Mouse (Mus musculus): Measurements from ENCODE around the gene Cdk5rap1. TPM values are rescaled to one million over a fixed set of nuclear protein-coding genes. Genes with fewer than 3 reads are reported as not detected.

The Cdk5rap1 gene
- polyA plus RNA-seq (2015; fragmentation: Nextera tagmentation; extraction: Ambion mirVana): 15.2 and 15.4 TPM in 2 replicates

DNA sequence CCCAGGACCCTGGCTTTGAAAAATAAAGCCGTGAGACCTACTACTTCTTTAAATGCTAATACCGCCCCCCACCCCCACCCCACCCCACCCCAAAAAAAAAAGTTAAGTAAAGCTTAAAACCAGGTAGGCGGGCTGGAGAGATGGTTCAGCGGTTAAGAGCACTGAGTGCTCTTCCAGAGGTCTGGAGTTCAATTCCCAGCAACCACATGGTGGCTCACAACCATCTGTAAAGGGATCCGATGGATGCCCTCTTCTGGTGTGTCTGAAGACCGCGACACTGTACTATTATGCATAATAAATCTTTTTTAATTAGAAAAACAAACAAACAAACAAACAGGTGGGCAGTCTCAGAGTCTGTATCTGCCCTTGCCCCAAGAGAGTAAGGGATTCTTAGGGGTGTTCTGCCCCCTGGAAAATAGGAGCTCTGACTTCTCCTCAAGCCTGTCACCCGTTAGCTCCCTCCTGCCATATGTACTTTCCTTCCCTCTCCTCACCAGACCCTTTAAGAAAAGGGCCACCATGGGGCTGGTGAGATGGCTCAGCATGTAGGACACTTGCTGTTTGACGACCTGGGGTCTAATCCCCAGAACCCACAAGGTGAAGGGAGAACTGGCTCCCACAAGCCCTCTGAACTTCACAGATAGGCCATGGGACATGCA, at the start of gene Cdk5rap1:
Cdk5rap1 (minus strand) TSS at position 169 of the 659 bp plus-strand sequence.
- peak within 1 kb of the TSS; percentile 81 for H3K4me3 ChIP-seq (replicated peaks)
- H3K27ac ChIP-seq: peak within 1 kb of the TSS; percentile 75
- peak within 1 kb of the TSS; percentile 92 for H3K9ac ChIP-seq (replicated peaks)
- H3K4me1 ChIP-seq (replicated peaks): peaks cover 8% of the 10 kb centered on the region
- H3K36me3 ChIP-seq: peaks cover 10% of the 10 kb centered on the region
- no peaks in the 10 kb centered on the region for H3K9me3 ChIP-seq
- WGBS: 9% methylated on average over 9 of the region's 9 CpGs
- peak within 1 kb of the TSS; percentile 76 for H3K4me2 ChIP-seq (replicated peaks)
- no peaks in the 10 kb centered on the region for H3K27me3 ChIP-seq
- ATAC-seq: peak; percentile 69

DNA sequence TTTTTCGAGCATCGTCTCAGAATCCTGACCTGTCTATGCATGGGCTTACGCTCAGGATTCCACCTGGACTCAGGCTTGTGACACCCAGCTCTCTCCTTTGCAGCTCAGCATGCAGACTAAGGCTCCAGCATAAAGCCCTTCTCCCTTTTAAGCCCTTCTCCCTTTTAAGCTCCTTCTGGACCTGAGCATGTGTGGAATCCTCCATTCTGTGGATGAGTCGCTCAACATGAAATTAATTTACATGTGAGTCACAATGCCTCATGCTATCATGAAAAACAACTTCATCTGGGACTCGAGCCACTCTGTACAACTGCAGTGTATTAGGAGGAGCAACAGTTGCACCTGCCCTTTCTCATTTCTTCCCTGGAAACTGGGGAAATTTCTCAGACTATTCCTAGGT, 49.4 kb upstream of the Cdk5rap1 start:
- no peaks in the 10 kb centered on the region for H3K36me3 ChIP-seq
- 51% methylated on average over 5 of the region's 5 CpGs for WGBS
- H3K9ac ChIP-seq (replicated peaks): no peak overlapping the region
- H3K4me3 ChIP-seq (replicated peaks): no peak overlapping the region
- no peaks in the 10 kb centered on the region for H3K9me3 ChIP-seq
- no peaks in the 10 kb centered on the region for H3K27me3 ChIP-seq
- peaks cover 39% of the 10 kb centered on the region for H3K4me1 ChIP-seq (replicated peaks)
- no peak overlapping the region for H3K4me2 ChIP-seq (replicated peaks)
- no peak for ATAC-seq
- peak overlapping the region; percentile 85 for H3K27ac ChIP-seq

DNA sequence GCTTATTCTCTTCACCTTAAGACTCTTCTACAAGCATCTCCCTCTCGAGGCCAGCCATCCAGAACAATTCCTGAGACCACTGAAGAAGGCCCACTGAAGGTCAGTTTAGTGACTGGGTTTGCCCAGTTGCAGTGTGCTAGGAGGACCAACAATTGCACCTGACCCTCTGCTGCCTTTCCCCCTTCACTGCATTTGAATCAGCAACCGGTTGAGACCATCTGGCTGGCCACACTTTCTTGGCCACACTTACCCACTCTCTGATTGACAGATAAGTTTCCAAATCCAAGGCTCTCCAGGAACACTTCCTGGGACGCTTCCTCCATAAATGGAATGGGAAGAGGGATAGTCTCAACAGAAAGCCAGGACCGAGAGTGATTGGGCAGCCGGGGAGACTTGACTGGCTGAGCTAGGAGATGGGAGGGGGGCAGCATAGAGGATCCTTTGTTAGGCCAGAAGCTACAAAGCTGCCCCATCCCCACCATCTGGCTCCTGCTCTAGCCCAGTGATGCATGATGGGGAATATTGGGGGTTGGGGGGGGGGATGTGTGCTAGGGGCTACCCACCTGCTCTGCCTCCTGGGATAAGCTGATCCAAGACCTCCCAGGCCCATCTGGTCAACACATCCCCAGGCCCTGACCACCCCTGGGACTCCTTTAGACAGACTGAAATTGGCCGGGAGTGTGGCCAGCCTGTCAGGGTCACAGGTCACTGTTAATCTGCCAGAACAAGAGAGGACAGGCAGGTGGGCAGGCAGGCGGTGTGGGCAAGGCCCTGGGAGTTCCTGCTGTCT, 48.3 kb upstream of the Cdk5rap1 start:
- peak; percentile 85 for ATAC-seq
- Histone ChIP-seq H3K27ac (peak overlapping the region; percentile 85), H3K4me1 (replicated peaks) (peaks cover 29% of the 10 kb centered on the region)

DNA sequence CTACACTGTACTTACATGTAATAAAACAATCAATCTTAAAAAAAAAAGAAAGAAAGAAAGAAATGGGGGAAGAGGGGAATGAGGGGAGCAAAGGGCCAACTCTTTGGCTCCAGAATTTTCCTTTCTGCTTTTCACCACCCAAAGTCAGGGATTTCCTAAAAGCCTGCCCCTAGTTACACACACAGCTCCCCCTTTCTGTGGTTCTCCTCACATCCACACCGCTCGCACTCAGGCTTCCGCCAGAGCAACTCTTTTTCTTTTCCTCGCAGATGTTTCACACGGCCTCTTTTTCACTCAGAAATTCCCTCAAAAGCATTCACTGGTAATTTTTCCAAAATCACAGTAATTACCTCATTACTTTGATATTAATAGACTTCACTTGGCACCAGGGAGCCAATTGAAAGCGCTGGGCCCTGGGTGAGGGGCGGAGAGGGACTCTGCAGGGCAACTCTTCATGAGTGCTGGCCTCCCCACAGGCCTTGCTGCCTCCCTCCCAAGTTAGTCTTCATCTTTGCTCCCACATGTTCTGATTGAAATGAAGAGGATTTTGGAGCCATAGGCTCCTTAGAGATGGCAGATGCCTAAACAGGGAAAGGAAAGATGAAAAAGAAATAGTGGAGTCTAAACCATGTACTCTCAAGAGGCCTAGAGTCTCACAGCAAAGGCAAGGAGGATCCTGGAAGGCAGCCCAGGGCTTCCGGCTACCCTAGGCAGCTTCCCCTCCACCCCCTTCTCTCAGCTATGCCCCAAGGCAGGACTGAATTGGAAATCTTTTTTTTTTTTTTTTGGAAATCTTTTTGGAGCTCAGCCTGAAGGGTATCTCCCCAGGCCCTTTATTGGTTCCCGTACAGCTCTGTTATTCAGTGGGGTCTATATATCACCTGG, 47.1 kb upstream of the Cdk5rap1 start:
- no peak for ATAC-seq
- Histone ChIP-seq H3K36me3 (no peaks in the 10 kb centered on the region), H3K27ac (peak overlapping the region; percentile 47), H3K4me3 (replicated peaks) (no peak overlapping the region), H3K9me3 (no peaks in the 10 kb centered on the region), H3K9ac (replicated peaks) (no peak overlapping the region), H3K4me2 (replicated peaks) (no peak overlapping the region), H3K27me3 (no peaks in the 10 kb centered on the region), H3K4me1 (replicated peaks) (peaks cover 25% of the 10 kb centered on the region)
- 63% methylated on average over 9 of the region's 9 CpGs for WGBS

More for the DNA sequence above, 48.3 kb upstream of the Cdk5rap1 start:
- no peak overlapping the region for H3K4me2 ChIP-seq (replicated peaks)
- H3K36me3 ChIP-seq: no peaks in the 10 kb centered on the region
- H3K9me3 ChIP-seq: no peaks in the 10 kb centered on the region
- no peak overlapping the region for H3K9ac ChIP-seq (replicated peaks)
- H3K27me3 ChIP-seq: no peaks in the 10 kb centered on the region
- 13% methylated on average over 7 of the region's 7 CpGs for WGBS
- no peak overlapping the region for H3K4me3 ChIP-seq (replicated peaks)

DNA sequence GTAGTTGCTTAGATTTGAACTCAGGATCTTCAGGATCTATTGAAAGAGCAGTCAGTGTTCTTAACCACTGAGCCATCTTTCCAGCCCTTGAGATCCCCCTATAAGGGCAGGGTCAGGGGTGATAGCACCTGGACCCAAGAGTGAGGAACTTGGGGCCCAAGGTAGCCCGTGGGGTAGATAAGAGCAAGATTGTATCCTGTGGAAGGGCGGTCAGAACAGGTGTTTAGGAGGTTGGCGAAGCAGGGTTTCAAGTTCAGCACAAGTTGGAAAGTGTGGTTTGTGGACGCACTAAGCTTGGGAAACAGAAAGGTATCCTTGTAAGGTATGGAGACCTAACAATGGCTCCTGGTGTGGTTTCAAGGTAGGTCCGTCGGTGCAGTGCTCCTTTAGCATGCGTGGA, 45.2 kb upstream of the Cdk5rap1 start:
- WGBS: 91% methylated on average over 7 of the region's 7 CpGs

DNA sequence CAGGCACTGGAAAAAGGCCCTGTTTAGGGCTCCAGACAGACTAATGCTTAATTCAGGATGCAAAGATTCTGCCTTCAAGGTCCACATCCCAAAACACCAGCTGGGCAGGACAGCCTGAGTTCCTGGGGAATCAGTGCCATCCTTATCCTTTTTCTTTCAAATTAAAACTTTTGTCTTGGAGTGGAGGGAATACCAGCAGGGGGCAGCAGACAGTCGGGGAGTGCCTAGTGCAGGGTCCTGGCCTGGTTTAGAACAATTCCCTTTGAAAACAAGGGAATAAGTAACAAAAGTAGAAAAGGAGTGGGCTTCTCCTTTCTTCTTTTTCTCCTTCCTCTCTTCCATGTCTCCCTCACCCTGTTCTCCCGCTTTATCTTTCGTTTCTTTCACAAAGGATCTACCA, 44.3 kb upstream of the Cdk5rap1 start:
- Histone ChIP-seq H3K4me1 (replicated peaks) (peaks cover 23% of the 10 kb centered on the region), H3K36me3 (no peaks in the 10 kb centered on the region), H3K27me3 (no peaks in the 10 kb centered on the region), H3K27ac (no peak overlapping the region), H3K9me3 (no peaks in the 10 kb centered on the region), H3K4me3 (replicated peaks) (no peak overlapping the region), H3K4me2 (replicated peaks) (no peak overlapping the region), H3K9ac (replicated peaks) (no peak overlapping the region)
- no peak for ATAC-seq
- WGBS: 9% methylated on average over 3 of the region's 3 CpGs

More for the DNA sequence above, 45.2 kb upstream of the Cdk5rap1 start:
- H3K4me2 ChIP-seq (replicated peaks): no peak overlapping the region
- H3K36me3 ChIP-seq: no peaks in the 10 kb centered on the region
- no peak overlapping the region for H3K9ac ChIP-seq (replicated peaks)
- ATAC-seq: no peak
- peaks cover 25% of the 10 kb centered on the region for H3K4me1 ChIP-seq (replicated peaks)
- no peak overlapping the region for H3K4me3 ChIP-seq (replicated peaks)
- no peaks in the 10 kb centered on the region for H3K9me3 ChIP-seq
- H3K27ac ChIP-seq: no peak overlapping the region
- no peaks in the 10 kb centered on the region for H3K27me3 ChIP-seq

DNA sequence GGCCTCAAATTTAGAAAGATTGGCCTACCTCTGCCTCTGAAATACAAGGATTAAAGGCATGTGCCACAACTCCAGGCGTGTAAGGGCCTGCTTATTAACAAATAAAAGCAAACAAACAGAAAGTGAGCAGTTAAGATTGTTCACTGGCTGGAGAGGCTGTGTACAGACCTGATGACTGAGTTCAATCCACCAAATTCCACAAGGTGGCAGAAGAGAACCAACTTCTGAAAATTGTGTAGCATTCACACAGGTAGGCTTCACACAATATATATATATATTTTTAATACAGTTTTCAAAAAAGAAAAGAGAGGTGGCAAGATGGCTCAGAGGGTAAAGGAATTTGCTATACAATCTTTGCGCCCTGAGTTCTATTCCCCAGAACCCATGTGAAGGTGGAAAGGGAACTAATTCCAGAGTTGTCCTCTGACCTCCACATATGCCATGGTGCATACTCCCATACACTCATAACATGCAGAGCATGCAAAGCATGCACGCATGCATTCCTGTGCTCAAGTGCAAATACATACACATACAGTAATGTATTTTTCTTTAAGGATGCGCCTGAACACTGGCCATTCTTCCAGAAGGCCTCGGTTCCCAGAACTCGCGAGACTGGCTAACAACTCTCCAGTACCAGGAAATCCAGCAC, 39.3 kb upstream of the Cdk5rap1 start:
- H3K4me3 ChIP-seq (replicated peaks): no peak overlapping the region
- no peak overlapping the region for H3K4me2 ChIP-seq (replicated peaks)
- H3K9me3 ChIP-seq: no peaks in the 10 kb centered on the region
- H3K4me1 ChIP-seq (replicated peaks): peaks cover 9% of the 10 kb centered on the region
- peaks cover 16% of the 10 kb centered on the region for H3K27me3 ChIP-seq
- 0 out of 2 replicates have a peak, but pooled peaks have one; percentile 43 for ATAC-seq
- H3K9ac ChIP-seq (replicated peaks): no peak overlapping the region
- no peak overlapping the region for H3K27ac ChIP-seq
- WGBS: 68% methylated on average over 7 of the region's 7 CpGs
- no peaks in the 10 kb centered on the region for H3K36me3 ChIP-seq

DNA sequence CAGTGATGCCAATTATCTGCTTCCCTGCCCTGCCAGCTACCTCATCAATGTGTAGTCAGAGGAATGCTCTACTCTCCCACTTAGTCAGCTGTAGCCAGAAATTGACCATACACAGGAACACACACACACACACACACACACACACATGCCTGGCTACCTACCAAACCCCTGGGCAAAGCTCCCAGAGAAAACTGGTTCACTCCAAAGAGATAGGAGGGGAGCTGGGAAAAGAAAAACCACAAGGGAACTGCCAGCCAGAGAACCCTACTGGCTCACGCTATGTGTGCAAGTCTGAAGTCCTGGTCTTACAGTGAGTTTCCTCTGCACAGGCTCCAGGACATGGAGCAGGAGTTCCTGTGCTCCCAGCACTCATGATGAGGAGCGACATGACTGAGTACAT, 37.5 kb upstream of the Cdk5rap1 start:
- no peak for ATAC-seq
- peaks cover 22% of the 10 kb centered on the region for H3K27me3 ChIP-seq
- no peak overlapping the region for H3K4me3 ChIP-seq (replicated peaks)
- no peaks in the 10 kb centered on the region for H3K36me3 ChIP-seq
- no peak overlapping the region for H3K4me2 ChIP-seq (replicated peaks)
- H3K4me1 ChIP-seq (replicated peaks): peaks cover 15% of the 10 kb centered on the region
- 52% methylated on average over 2 of the region's 2 CpGs for WGBS
- H3K27ac ChIP-seq: no peak overlapping the region
- no peak overlapping the region for H3K9ac ChIP-seq (replicated peaks)
- H3K9me3 ChIP-seq: no peaks in the 10 kb centered on the region

DNA sequence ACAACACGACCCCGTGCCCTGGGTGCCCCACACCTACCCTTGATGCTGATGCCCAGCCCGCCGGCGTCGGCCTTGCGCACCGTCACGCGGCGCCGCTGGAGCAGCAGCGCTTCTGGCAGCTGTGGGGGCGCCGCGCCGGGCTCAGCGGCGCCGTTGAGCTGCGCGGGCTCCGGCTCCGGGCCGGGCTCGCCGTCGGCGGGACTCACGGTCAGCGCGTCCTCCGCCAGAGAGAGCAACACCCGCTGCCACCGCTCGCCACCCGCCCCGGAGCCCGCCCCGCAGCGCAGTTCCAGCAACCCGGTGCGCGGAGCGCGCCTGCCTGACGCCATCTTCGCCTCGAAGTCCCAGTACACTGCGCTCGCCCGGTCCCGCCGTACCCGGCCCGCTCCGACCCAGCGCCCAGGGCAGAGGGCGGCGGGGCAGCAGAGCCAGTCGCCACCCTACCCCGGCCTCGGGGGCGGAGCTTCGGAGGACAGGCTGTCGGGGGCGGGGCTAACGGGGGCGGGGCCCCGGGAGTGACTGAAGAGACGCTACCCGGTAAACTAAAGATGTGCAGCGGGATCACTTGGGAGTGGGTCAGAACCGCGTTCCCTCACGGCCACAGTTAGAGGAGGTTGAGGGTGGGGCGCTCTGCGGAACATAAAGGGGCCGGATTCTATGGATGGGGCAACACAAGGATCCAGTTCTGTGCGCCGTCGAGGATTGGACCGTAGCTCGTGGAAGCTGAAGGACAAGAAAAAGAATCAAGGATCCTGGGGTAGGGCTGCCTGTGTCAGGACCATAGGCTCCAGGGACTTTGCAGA, 35.0 kb upstream of the Cdk5rap1 start, which contains the start of gene Snta1:
Snta1 (minus strand) TSS at position 457 of the 803 bp plus-strand sequence.
- 2% methylated on average over 78 of the region's 84 CpGs for WGBS

DNA sequence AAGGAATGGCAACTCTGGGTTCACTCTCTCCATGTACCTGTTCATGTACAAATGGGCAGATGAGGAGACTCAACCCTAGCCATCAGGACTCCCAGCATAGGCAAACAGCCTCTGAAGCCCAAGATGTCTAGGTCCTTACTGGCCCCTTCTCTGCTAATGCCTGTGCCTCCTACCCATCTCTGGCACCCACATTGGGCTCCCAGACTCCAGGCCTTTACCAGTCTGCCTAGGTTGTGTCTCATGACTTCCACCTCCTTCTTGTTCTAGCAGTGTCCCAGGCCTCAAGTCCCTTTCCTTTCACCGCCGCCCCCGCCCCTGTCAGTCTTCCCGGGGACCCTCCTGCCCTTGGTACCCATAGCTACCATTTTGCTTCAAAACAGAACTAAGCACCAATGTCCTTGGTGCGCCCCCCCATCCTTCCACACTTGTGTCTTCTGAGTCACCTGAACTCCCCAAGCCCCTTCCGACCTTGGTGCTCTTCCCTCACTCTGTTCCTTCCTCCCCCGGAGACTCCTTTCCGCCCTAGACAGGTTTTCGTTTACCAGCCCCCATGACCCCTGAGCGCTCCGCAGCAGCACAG, 34.3 kb upstream of the Cdk5rap1 start:
- Histone ChIP-seq H3K4me3 (replicated peaks) (peak overlapping the region; percentile 73), H3K9ac (replicated peaks) (peak overlapping the region; percentile 76), H3K36me3 (no peaks in the 10 kb centered on the region), H3K27ac (no peak overlapping the region), H3K4me2 (replicated peaks) (peak overlapping the region; percentile 73), H3K9me3 (no peaks in the 10 kb centered on the region), H3K4me1 (replicated peaks) (peaks cover 24% of the 10 kb centered on the region), H3K27me3 (peaks cover 22% of the 10 kb centered on the region)
- peak; percentile 15 for ATAC-seq
- 28% methylated on average over 11 of the region's 11 CpGs for WGBS

More for the DNA sequence above, 35.0 kb upstream of the Cdk5rap1 start, which contains the start of gene Snta1:
- H3K27me3 ChIP-seq: peaks cover 22% of the 10 kb centered on the region
- H3K36me3 ChIP-seq: no peaks in the 10 kb centered on the region
- H3K9me3 ChIP-seq: no peaks in the 10 kb centered on the region
- peak within 1 kb of the TSS; percentile 44; the same call in 1 of the 2 replicates for H3K27ac ChIP-seq
- peak within 1 kb of the TSS; percentile 73 for H3K4me3 ChIP-seq (replicated peaks)
- H3K4me1 ChIP-seq (replicated peaks): peaks cover 21% of the 10 kb centered on the region
- peak; percentile 87 for ATAC-seq
- H3K9ac ChIP-seq (replicated peaks): peak within 1 kb of the TSS; percentile 76
- H3K4me2 ChIP-seq (replicated peaks): peak within 1 kb of the TSS; percentile 73

All from midbrain, embryonic 13.5 days (tissue).